Comparison of ENCODE assay signal across 9 mouse cellular contexts in genomic region chr4:119430678-119431077, GRCm38 (mm10). TPM values are rescaled to one million over a fixed set of nuclear protein-coding genes. Genes with fewer than 3 reads are reported as not detected.
DNase-seq lines count a peak whose midpoint lies in the region; ATAC-seq and TF ChIP-seq lines count a peak whose summit lies in the region.
"Had no signal": no experiment of that assay in that cellular context is flagged by ENCODE, and none has a peak within 500 bp of the region (broad histone marks: within the 10 kb centered on the region; RNA-seq: fewer than 3 reads in every experiment).

No protein-coding gene starts in this region.

- no peaks in the 10 kb centered on the region for H3K36me3 ChIP-seq in liver, adult 2 months (ENCODE audit: control insufficient read depth, insufficient read depth, low read length)
- H3K36me3 ChIP-seq: limb, embryonic 15.5 days had no signal

- H3K4me1 ChIP-seq in liver, adult 2 months (ENCODE audit: control insufficient read depth, insufficient read depth, low read length) = no peaks in the 10 kb centered on the region
- H3K4me1 ChIP-seq: limb, embryonic 15.5 days had no signal

- DNase-seq in left cerebral cortex, adult 18-20 months (ENCODE audit: low spot score in 2 of 2) = peak; percentile 42 to 60
- no peak for DNase-seq in left cerebral cortex, adult 8-10 months (ENCODE audit: low spot score in 2 of 2)
- no peak for DNase-seq in Patski (ENCODE audit: low read depth, low spot score)
- DNase-seq in cerebellum, postnatal 14 days = peak; percentile 86 to 90
- DNase-seq in heart, postnatal 10 days = peak; percentile 57 to 69
- DNase-seq in liver, adult 2 months (ENCODE audit: extremely low read depth, low read depth, low spot score) = peak; percentile 53
- peak; percentile 46 for DNase-seq in ovary, postnatal 36 days (ENCODE audit: low spot score)
- no peak for DNase-seq in c-Kit-positive CD71-positive TER-119-positive erythroid progenitor cells, embryonic 14.5 days (ENCODE audit: low spot score)

- ATAC-seq in Patski = no peak

- WGBS in liver, adult 2 months = 16% methylated on average over 5 of the region's 5 CpGs

- CTCF ChIA-PET in Patski (lab: Charles Lee) = interaction anchor here (1.0 to 1.5 kb wide), 3 partner anchors 82 to 378 kb away, joined by 3 read pairs; no protein-coding TSS in a partner anchor

- in situ Hi-C loops in Patski (cut with MboI; ENCODE audit: low pct_unique_long_range_greater_than_20kb) = loop anchor here (10.0 kb wide), 2 partner anchors 94 to 204 kb away; partner anchors contain the start of gene Guca2a

- H3K27me3 ChIP-seq in Patski = no peaks in the 10 kb centered on the region
- no peaks in the 10 kb centered on the region for H3K27me3 ChIP-seq in liver, adult 2 months (ENCODE audit: control insufficient read depth, insufficient read depth, low read length)
- H3K27me3 ChIP-seq: limb, embryonic 15.5 days had no signal

- no peak overlapping the region for H3K4me3 ChIP-seq in liver, adult 2 months (ENCODE audit: insufficient read depth, low read depth, low read length)
- H3K4me3 ChIP-seq: limb, embryonic 15.5 days had no signal

- no peak overlapping the region for H3K27ac ChIP-seq in liver, adult 2 months (replicated peaks; ENCODE audit: insufficient read depth, low read depth, low read length)
- H3K27ac ChIP-seq: limb, embryonic 15.5 days had no signal

- peak; percentile 58 for TF ChIP-seq CTCF in Patski (IDR thresholded peaks at IDR 0.05)
- peak; percentile 90 for TF ChIP-seq CTCF in liver, adult 2 months (IDR thresholded peaks at IDR 0.05; ENCODE audit: low read depth, low read length)

- no peak overlapping the region for H3K9ac ChIP-seq in liver, adult 2 months (ENCODE audit: low read depth, low read length)
- H3K9ac ChIP-seq: limb, embryonic 15.5 days had no signal

- no peak for TF ChIP-seq POLR2A in liver, adult 2 months (IDR thresholded peaks at IDR 0.05; ENCODE audit: extremely low read depth, insufficient read depth, low read length)

- POLR2A ChIA-PET in Patski (lab: Charles Lee) = no interaction called here

- intact Hi-C loops in heart, postnatal 10 days (cut with DNase I) = loop anchor here (2.0 kb wide), 1 partner anchor 200 kb away; no protein-coding TSS in a partner anchor

- no peaks in the 10 kb centered on the region for H3K79me2 ChIP-seq in liver, adult 2 months (ENCODE audit: control insufficient read depth, insufficient read depth, low read length)

RNA-seq across cellular contexts. Expression of gene Zmynd12, which starts 8.1 kb away (rescaled TPM):
- under 1 TPM; 0.49 to 0.61 TPM for total RNA-seq in left cerebral cortex, adult 18-20 months (2021)
- total RNA-seq in left cerebral cortex, adult 8-10 months (2022) = 1 to 10 TPM in 1 of 4 experiments, under 1 TPM in 3; 0.46 to 1.2 (median 0.76) TPM
- 0.46 TPM for polyA plus RNA-seq in Patski (2021)
- total RNA-seq in heart, postnatal 10 days (2021) = not detected
- total RNA-seq in liver, adult 2 months (2014; rRNA removed) = 0.20 and 0.28 TPM in 2 replicates
- 0.10 and 0.15 TPM in 2 replicates for polyA plus RNA-seq in liver, adult 2 months (2012; rRNA removed)

RNA-seq across cellular contexts. Expression of gene Ppcs, which starts 8.5 kb away (rescaled TPM):
- total RNA-seq in left cerebral cortex, adult 18-20 months (2021) = 1 to 10 TPM; 5.5 to 6.1 TPM
- 1 to 10 TPM; 5.0 to 6.8 (median 6.0) TPM for total RNA-seq in left cerebral cortex, adult 8-10 months (2022)
- polyA plus RNA-seq in Patski (2021) = 11.3 TPM
- 10 to 100 TPM in 1 of 2 experiments, 1 to 10 TPM in 1; 9.6 to 17.0 TPM for total RNA-seq in heart, postnatal 10 days (2021)
- total RNA-seq in liver, adult 2 months (2014; rRNA removed) = 17.8 and 19.9 TPM in 2 replicates
- 26.4 and 26.8 TPM in 2 replicates for polyA plus RNA-seq in liver, adult 2 months (2012; rRNA removed)

RNA-seq across cellular contexts. Expression of gene Ccdc30, which starts 15.4 kb away (rescaled TPM):
- 10 to 100 TPM; 18.3 to 18.5 TPM for total RNA-seq in left cerebral cortex, adult 18-20 months (2021)
- total RNA-seq in left cerebral cortex, adult 8-10 months (2022) = 10 to 100 TPM; 20.9 to 24.6 (median 23.2) TPM
- polyA plus RNA-seq in Patski (2021) = 11.2 TPM
- under 1 TPM; 0.35 to 0.65 TPM for total RNA-seq in heart, postnatal 10 days (2021)
- total RNA-seq in liver, adult 2 months (2014; rRNA removed) = 5.4 and 5.9 TPM in 2 replicates
- polyA plus RNA-seq in liver, adult 2 months (2012; rRNA removed) = 1.8 and 3.0 TPM in 2 replicates

Comparison
In these comparisons a context has a peak if more than half of its experiments do, and no peak if none do; other contexts are left out.
1. DNase-seq: peak in left cerebral cortex, adult 18-20 months (2 of 2), cerebellum, postnatal 14 days (2 of 2), heart, postnatal 10 days (2 of 2), liver, adult 2 months (single experiment) and ovary, postnatal 36 days (single experiment); none in left cerebral cortex, adult 8-10 months (0 of 2), Patski (single experiment) and c-Kit-positive CD71-positive TER-119-positive erythroid progenitor cells, embryonic 14.5 days (single experiment).